Mouse (Mus musculus) heart, postnatal 4 days (tissue): ENCODE data around the gene 6030458C11Rik. TPM values are rescaled to one million over a fixed set of nuclear protein-coding genes. Genes with fewer than 3 reads are reported as not detected.

Experiments used
- DNase-seq: peaks from one replicate; pipeline ENCODE4 v3.0.0; 2021
- total RNA-seq, 2 experiments: library from RNA; stranded (reverse); gene quantifications; 2 replicates each; pipeline ENCODE4 v1.2.3; 2021

6030458C11Rik gene
- total RNA-seq = 10 to 100 TPM; 15.2 to 17.0 TPM

DNA sequence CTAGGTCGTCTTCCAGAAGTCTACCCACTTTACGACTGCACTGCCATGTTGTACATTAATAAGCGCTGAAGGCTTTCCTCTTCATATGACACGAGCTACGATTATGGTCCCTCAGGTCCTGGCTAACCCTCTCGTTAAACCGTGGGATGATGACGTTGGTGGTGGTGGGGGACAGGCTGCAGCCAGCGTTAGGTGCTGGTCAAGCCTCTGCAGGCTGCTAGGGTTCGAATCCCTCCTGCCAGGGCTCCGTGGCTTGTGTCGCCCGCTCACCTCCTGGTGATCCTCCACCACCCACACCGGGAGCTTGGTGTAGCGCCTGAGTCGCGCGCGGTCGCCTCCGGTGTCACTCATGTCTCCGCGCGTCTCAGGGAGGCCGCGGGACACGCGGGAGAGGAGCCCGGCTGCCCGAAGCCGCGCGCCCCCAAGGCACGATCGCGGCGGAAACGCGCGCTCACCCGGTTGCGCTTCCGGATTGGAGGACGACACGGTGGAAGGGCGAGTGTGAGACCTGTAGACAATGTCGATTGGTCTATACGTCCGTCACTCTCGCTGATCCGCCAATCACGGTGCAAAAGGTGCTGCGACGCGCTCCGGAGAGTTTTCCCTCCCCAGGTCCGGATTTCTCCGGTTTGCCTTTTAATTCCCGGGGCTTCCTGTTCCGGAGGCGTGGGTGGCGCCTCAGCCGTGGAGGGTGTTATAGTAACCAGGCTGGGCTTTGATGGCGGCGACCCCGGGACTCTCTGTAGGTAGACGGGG, at the start of gene 6030458C11Rik, which contains the start of gene Drosha:
Gene 6030458C11Rik, minus strand, starts transcription at position 453 of the 756 bp plus-strand sequence.
Gene Drosha, plus strand, starts transcription at position 619 of the 756 bp plus-strand sequence.
- DNase-seq = peak; percentile 99

DNA sequence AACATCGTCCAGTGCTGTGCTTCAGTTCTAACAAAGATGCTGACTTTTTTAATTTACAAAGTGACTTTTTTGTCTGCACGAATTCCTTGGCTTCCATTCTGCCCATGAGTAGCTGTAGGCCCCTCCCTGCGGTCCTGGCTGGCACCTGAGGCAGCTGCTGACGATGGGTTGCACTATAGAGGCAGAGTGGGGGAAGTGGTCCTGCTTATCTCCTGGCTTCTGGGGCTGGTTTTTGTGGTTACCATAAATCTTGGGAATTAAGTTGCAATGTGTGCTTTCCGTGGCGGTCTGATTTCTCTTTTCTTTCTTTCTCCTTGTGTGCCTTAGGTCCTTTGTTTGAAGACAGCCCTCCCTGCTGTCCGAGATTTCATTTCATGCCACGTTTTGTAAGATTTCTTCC, 42.8 kb upstream of the 6030458C11Rik start:
- no peak for DNase-seq

DNA sequence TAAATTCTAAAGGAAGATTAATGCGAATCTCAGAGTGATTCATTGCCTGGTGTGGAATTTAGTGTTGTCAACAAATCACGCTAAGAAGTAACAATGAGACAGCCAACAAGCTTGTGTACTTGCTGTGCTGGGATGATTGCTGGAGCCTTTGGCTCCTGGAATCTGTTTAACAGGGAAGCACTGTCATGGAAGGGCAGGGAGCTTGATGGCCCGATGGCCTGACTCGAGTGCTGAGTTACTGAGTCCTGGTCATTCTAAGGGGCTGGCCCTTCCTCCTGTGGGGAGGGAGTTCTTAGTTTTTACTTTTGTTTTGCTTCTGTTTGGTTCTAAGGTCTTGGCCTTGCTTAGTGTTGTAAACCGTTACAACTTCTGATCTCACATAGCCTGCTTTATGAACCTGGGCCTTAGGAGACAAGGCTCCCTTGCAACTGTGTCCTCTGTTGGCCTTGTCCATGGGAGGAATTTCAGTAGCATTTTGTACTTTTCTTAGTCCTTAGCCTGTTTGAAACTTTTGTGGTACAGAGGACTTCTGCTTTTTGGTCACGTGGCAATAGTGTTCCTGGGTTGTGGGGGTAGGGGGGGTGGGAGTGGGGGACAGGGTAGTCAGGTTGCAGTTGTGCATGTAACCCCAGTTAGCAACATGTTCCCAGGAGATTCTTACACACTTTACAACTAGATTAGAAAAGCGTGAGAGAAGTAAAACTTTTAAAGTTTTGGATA, 41.3 kb upstream of the 6030458C11Rik start:
- no peak for DNase-seq

DNA sequence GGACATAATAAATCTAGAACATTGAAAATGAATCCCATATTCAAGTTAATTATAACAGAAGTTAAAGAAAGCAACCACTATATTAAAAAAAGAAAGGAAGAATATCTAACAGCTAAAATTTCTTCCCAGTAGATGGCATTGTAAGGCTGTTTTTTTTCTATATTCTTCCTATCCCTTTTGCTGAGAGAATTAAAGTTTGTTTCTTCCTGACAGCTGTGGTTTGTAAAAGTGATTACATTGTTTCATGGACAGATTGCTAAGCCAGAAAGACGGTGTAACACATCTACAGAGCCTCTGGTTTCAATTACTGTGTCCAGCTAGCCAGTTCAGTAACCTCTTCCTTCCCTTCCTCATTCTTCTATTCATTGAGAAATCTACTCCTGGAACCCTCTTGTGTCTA, 39.2 kb upstream of the 6030458C11Rik start:
- DNase-seq = no peak

DNA sequence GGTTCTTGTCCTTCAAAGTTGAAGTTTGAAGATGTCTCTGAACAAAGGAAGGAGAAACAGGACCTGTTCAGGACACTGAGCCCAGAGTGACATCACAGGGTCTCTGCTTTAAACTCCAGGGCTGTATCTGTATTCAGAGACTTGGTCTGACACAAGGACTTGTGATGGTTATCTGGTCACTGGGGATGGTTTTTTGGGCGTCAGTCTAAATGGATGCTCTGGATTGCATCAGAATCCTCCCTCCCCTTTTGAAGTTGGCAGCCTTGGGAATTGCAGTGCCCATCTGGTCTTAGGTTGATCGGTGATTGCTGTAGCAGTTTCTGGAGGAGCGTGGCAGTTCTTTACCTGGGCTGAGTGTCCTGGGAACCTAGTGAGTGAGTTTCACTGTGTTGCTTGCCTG, 37.6 kb upstream of the 6030458C11Rik start:
- no peak for DNase-seq

- no peak for DNase-seq
Observed at GRCm38 (mm10) chr15:12858645-12859044, 34.2 kb upstream of the 6030458C11Rik start.

DNA sequence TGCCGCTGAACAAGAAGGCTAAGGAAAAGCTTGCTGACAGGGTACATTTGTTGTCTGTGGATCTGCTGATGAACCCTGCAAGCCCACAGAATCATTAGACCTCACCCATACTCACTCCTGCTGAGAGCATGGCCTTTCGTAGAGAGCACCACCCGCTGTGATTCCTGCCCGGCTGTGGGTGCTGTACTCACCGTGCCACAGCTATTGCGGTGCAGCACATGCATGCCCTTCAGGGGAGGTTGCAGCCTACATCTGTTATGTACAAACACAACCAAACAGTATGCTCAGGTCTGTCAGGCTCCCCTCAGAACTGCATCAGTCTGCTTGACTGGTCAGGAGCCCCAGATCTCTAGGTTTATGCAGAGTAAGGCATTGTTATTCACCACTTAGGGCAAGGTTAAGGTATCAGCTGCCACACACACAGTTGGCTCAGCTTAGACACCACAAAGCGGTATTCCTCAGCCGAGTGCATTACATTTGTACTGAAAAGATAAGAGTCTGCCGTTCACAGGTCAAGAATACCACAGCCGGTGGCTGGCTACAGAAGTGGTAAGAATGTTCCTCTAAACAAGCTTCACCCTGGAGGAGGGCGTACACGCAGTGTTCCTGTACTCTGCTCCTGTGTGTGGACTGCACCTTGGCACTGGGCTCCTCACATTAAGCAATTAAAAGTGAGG, 33.5 kb upstream of the 6030458C11Rik start:
- DNase-seq = no peak

DNA sequence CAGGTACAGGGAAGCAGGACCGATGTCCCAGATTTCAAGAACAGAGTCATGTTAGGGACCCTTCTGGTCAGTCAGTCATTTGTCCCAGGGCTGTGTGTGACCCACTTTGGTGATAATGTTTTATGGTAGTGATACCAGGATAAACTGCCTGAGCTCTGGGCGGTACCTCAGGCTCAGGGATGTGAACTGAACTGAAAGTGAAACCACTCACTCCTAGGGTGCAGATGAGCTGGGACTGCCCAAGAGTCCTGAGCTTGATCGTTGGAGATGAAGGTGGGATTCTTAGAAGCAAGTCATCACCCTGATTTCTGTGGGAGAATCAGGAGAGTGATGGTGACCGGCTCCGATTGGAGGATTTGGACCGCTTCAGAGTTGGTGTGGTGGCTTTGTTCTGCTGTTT, 32.3 kb upstream of the 6030458C11Rik start:
- DNase-seq = no peak

DNA sequence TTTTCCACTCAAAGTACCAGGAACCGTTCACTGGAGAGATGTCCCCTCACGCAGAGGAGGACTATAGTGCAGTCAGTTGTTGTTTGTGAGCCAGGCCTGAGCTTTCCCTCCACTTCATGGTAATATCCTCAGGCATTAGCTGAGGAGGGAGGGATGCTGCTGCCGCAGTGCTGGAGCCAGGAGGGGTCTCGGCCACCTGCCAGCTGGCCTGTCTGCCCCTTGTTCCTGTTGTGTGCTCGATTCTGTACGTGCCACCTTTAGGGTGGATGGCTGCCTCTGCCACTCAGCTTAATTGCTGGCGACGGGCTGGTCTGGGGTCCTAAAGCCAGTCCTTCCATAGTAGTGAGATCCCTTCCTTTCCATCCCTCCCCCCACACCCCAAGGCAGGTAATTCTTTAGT, 29.0 kb upstream of the 6030458C11Rik start:
- peak; percentile 24 for DNase-seq

GRCm38 (mm10) chr15:12849373-12849772, 24.9 kb upstream of the 6030458C11Rik start:
- DNase-seq = no peak

GRCm38 (mm10) chr15:12848196-12848975, 23.9 kb upstream of the 6030458C11Rik start:
- no peak for DNase-seq

GRCm38 (mm10) chr15:12842833-12843232, 18.4 kb upstream of the 6030458C11Rik start:
- DNase-seq = no peak

GRCm38 (mm10) chr15:12840737-12841136, 16.3 kb upstream of the 6030458C11Rik start:
- DNase-seq = no peak

DNA sequence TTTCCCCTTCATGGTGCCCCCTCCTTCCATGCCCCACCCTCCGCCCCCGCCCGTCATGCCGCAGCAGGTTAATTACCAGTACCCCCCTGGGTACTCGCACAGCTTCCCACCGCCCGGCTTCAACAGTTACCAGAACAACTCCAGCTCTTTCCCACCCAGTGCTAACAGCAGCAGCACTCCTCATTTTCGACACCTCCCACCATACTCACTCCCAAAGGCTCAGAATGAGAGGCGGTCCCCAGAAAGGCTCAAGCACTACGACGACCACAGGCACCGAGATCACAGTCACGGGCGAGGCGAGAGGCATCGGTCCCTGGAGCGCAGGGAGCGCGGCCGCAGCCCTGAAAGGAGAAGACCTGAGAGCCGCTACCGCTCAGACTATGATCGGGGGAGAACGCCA, 9.8 kb upstream of the 6030458C11Rik start:
- DNase-seq = no peak

- DNase-seq = no peak
Observed at GRCm38 (mm10) chr15:12833385-12833784, 8.9 kb upstream of the 6030458C11Rik start.

GRCm38 (mm10) chr15:12832599-12832998, 8.2 kb upstream of the 6030458C11Rik start:
- no peak for DNase-seq

DNA sequence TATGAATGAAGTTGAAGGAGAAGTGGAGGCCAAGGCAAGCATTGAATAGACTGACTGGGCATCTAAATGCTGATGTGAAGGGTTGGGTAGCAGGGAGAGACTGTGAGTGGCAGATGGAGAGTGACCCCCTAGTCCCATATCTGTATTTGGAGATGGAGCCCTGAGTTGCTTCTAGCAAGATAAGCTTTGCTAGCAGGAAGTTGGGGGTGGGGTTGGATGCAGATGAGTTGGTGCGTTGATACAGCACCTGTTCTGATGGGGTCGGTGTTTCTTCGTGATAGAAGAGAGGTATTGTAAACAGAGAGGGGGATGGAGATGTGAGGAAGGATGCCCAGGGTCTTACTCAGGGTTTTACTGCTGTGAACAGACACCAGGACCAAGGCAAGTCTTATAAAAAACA, 5.4 kb upstream of the 6030458C11Rik start:
- DNase-seq = no peak

- DNase-seq = no peak
Observed at GRCm38 (mm10) chr15:12825408-12825807, 959 bp upstream of the 6030458C11Rik start.

GRCm38 (mm10) chr15:12824965-12825364, 516 bp upstream of the 6030458C11Rik start:
- DNase-seq = no peak

DNA sequence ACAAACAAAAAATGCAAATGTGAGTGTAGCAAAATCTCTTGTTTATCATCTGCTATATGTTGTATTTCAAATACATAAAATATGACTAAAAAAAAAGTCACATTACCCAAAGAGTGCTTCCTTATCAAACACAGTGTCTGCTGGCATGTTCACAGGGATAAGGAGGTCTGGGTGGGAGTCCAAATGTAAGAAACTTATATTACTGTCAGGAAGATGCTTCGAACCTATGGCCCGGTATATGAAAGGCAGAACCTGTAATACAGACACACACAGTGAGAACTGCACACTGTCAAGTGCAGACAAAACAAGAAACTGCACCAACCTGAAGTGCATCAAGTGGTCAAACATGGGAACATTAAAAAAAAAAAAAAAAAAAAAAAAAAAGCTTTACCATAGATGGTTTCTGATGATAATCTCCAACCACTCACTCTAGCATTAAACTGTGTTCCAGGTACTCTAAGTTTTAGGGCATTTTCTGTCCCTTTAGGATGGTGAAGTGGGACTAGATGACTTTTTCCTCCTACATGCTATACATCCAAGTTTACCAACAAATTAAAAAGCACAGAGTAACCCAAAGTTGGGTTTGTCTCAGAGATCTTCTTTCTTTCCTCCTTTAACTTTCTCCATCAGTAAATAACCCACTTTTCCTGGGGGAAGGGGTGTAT, 862 bp downstream of the 6030458C11Rik start:
- no peak for DNase-seq
